Mouse (Mus musculus): Measurements from ENCODE around the gene Sfrp4. TPM values are rescaled to one million over a fixed set of nuclear protein-coding genes. Genes with fewer than 3 reads are reported as not detected.
"Not testable (repeated sequence)": the region's sequence is repeated elsewhere in the genome, so short reads cannot be mapped to it uniquely, and the experiment has no call there.

Gene Sfrp4
- polyA plus RNA-seq (2011; ENCODE audit: insufficient read depth, insufficient read length, low replicate concordance, missing spikeins): 18.8 and 22.8 TPM in 2 replicates

DNA sequence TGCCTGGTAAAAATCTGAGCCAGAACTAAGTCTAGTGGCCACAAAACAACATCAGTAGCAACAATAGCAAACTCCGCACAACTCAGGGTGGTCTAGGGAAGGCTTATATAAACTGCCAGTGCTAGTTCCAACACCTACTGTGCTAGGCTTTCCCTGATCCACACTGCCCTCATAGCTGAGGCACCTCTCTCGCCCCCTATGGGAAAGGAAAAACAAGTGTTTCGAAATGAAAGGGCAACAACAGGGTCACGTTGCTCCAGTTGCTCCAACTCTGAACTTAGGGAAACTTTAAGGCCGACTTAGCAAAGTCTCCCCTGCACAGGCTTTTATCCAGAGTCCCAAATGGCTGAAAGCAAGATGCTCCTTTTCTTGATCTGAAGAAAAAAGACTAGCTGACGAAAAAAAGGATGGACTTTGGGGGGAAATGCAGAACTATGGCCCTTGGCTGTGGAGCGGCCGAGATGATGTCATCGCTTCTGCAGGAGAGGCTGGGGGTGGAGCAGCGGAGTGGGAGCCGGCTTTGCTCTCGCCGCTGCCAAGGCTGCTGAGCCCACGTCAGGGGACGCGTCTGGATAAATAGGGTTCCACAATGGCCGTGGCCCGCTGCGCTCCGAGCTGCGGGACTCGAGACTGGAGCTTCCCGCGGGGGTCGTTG, at the start of gene Sfrp4:
Gene Sfrp4, plus strand, starts transcription at position 532 of the 655 bp plus-strand sequence.
- Histone ChIP-seq H3K27ac (ENCODE audit: control insufficient read depth, insufficient read depth, low read depth, low read length, poor library complexity) (no peak within 1 kb of the TSS; the same call in 1 of the 2 replicates), H3K4me1 (ENCODE audit: control insufficient read depth, insufficient read depth, low read length) (no peaks in the 10 kb centered on the region; the same call in 1 of the 2 replicates), H3K4me3 (replicated peaks; ENCODE audit: control insufficient read depth, low read depth, low read length) (peak within 1 kb of the TSS; percentile 23)
- TF ChIP-seq POLR2A (IDR thresholded peaks at IDR 0.05; ENCODE audit: borderline replicate concordance, control insufficient read depth, low read depth, low read length) (no peak), CTCF (IDR thresholded peaks at IDR 0.05; ENCODE audit: control insufficient read depth, insufficient read depth, low read length) (no peak)
- 5% methylated on average over 25 of the region's 25 CpGs for WGBS

DNA sequence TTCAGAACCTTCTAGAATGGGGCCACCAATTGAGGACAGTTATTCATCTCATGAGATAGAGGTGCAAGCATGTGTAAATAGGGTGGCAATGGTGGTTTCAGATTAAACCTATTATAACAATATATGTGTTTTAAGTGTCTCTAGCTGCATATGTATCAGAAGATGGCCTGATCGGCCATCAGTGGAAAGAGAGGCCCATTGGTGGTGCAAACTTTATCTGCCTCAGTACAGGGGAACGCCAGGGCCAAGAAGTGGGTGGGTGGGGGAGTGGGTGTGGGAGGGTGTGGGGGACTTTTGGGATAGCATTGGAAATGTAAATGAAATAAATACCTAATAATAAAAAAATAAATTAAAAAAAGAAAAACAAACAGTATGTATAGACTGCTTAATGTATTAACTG, 48.2 kb upstream of the Sfrp4 start:
- H3K4me3 ChIP-seq (replicated peaks; ENCODE audit: control insufficient read depth, low read depth, low read length); H3K4me1 ChIP-seq (ENCODE audit: control insufficient read depth, insufficient read depth, low read length); H3K27ac ChIP-seq (ENCODE audit: control insufficient read depth, insufficient read depth, low read depth, low read length, poor library complexity): not testable (repeated sequence)
- 79% methylated on average over 2 of the region's 2 CpGs for WGBS

DNA sequence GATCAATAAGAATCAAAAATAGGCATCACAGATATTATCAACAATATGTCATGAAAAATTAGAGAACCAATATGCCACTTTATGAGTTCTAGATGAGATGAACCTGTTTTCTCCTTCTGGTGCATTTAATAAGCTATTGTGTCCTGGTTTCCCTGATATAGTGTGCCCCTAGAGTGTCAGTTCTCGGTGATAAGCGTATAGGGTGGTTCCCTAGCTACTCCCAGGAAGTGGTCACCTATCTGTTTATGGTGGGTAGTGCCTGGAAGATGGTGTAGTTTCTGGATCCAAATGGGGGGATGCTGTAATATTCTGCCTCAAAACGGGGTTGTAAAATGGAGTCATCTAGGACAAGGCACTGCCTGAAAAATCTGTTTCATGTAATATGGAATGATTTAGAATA, 47.0 kb upstream of the Sfrp4 start:
- Histone ChIP-seq H3K4me1 (ENCODE audit: control insufficient read depth, insufficient read depth, low read length) (no peaks in the 10 kb centered on the region), H3K27ac (ENCODE audit: control insufficient read depth, insufficient read depth, low read depth, low read length, poor library complexity) (no peak overlapping the region), H3K4me3 (replicated peaks; ENCODE audit: control insufficient read depth, low read depth, low read length) (no peak overlapping the region)
- WGBS: 65% methylated on average over 3 of the region's 3 CpGs
- TF ChIP-seq CTCF (IDR thresholded peaks at IDR 0.05; ENCODE audit: control insufficient read depth, insufficient read depth, low read length) (no peak), POLR2A (IDR thresholded peaks at IDR 0.05; ENCODE audit: borderline replicate concordance, control insufficient read depth, low read depth, low read length) (no peak)

DNA sequence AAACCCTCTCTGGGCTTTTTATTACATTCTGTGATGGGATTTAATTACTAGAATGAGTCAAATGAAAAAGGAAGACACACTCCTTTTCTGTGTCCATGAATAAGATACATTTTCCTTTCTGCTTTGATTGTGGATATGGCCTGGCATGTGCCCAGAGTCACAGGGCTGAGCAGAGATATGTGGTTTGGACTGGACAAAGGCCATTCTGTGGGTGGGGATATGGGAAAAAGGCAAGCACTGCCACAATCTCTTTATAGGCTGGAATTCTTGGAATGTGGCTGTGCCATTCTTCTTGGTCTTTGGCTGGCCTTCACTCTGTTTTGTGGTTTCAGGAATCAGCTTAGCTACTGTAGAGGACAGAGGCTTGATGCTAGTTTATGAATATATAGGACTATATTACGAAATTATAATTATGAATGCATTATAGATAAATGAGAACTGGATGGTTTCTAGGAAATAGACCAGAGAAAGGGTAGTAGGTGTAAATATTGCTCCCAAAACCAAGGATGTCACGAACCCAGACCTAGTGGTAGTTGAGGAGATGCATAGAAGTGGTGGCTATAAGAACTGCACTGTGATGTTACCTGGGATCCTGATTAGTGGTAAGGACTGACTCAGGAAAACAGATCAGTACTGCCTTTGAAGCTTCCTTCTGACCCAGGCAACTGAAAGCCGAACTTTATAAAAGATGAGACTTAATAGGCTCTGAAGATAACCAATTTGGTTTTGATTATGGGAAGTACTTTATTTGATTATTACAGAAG, 31.7 kb upstream of the Sfrp4 start:
- Histone ChIP-seq H3K4me3 (replicated peaks; ENCODE audit: control insufficient read depth, low read depth, low read length) (no peak overlapping the region), H3K4me1 (ENCODE audit: control insufficient read depth, insufficient read depth, low read length) (no peaks in the 10 kb centered on the region), H3K27ac (ENCODE audit: control insufficient read depth, insufficient read depth, low read depth, low read length, poor library complexity) (no peak overlapping the region)
- TF ChIP-seq CTCF (IDR thresholded peaks at IDR 0.05; ENCODE audit: control insufficient read depth, insufficient read depth, low read length): no peak
- WGBS: 80% methylated on average over 3 of the region's 3 CpGs

DNA sequence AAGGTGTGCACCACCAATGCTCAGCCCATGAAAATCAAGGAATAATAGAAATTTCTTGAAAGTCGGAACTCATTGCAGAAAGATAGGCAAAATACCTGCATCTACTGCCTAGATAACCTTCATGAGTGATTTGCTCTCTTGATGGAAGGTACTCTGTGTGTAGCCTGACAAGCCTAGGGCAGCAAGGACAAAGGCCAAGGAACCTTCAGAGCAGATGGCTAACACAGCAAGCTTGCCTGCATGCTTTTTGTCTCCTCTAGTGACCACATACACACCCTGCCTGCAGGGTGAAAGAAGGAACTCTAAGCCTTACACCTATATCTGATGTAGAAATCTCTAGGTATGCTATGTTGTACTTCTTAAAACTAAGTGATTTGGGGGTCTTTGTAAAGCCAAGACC, 27.8 kb upstream of the Sfrp4 start:
- no peak overlapping the region for H3K27ac ChIP-seq (ENCODE audit: control insufficient read depth, insufficient read depth, low read depth, low read length, poor library complexity)
- no peak for TF ChIP-seq CTCF (IDR thresholded peaks at IDR 0.05; ENCODE audit: control insufficient read depth, insufficient read depth, low read length)
- no peak for TF ChIP-seq POLR2A (IDR thresholded peaks at IDR 0.05; ENCODE audit: borderline replicate concordance, control insufficient read depth, low read depth, low read length)
- H3K4me3 ChIP-seq (replicated peaks; ENCODE audit: control insufficient read depth, low read depth, low read length): no peak overlapping the region
- WGBS: 83% methylated on average over 1 of the region's 1 CpGs
- no peaks in the 10 kb centered on the region for H3K4me1 ChIP-seq (ENCODE audit: control insufficient read depth, insufficient read depth, low read length)

DNA sequence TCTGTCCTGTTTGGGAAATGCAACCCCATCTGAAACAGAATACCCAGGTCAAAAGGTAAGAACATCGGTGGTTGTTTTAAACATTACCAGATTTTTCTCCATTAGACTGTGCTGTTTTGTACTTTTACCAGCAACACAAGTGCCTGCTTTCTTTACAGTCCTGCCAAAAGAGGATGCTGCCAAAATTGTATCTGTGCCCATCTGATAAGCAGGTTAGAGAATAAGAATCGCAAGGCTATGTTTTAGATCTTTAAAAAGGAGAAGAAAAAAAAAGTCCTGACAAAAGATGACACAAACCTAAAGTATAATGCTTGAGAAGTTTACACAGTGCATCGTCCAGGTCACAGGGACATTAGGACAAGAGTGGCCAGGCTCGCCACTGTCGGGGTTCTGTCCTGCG, 23.7 kb upstream of the Sfrp4 start:
- no peak for TF ChIP-seq CTCF (IDR thresholded peaks at IDR 0.05; ENCODE audit: control insufficient read depth, insufficient read depth, low read length)
- no peak for TF ChIP-seq POLR2A (IDR thresholded peaks at IDR 0.05; ENCODE audit: borderline replicate concordance, control insufficient read depth, low read depth, low read length)
- H3K4me3 ChIP-seq (replicated peaks; ENCODE audit: control insufficient read depth, low read depth, low read length): no peak overlapping the region
- no peak overlapping the region for H3K27ac ChIP-seq (ENCODE audit: control insufficient read depth, insufficient read depth, low read depth, low read length, poor library complexity)
- 74% methylated on average over 6 of the region's 6 CpGs for WGBS
- no peaks in the 10 kb centered on the region; the same call in 1 of the 2 replicates for H3K4me1 ChIP-seq (ENCODE audit: control insufficient read depth, insufficient read depth, low read length)

DNA sequence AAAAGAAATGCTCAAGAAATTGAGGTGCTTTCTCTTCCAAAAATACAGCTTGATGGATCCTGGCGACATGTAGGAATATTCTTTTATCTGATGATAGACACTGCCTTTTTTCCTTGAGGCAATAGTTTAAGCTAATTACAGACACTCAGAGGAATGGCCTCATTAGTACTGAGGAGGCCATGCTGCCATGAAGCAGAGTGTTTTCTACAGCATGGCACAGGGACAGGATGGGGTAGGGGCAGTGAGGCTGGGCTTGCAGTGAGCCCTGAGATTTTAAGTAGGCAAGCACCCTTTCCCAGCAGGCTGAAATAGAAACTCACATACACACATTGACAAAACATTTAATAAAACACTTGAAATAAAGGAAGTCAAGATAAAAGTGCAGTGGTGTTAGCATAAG, 20.4 kb upstream of the Sfrp4 start:
- WGBS: 83% methylated on average over 1 of the region's 1 CpGs
- TF ChIP-seq POLR2A (IDR thresholded peaks at IDR 0.05; ENCODE audit: borderline replicate concordance, control insufficient read depth, low read depth, low read length): no peak
- no peak for TF ChIP-seq CTCF (IDR thresholded peaks at IDR 0.05; ENCODE audit: control insufficient read depth, insufficient read depth, low read length)
- H3K4me1 ChIP-seq (ENCODE audit: control insufficient read depth, insufficient read depth, low read length): no peaks in the 10 kb centered on the region; the same call in 1 of the 2 replicates
- no peak overlapping the region for H3K27ac ChIP-seq (ENCODE audit: control insufficient read depth, insufficient read depth, low read depth, low read length, poor library complexity)
- no peak overlapping the region for H3K4me3 ChIP-seq (replicated peaks; ENCODE audit: control insufficient read depth, low read depth, low read length)

DNA sequence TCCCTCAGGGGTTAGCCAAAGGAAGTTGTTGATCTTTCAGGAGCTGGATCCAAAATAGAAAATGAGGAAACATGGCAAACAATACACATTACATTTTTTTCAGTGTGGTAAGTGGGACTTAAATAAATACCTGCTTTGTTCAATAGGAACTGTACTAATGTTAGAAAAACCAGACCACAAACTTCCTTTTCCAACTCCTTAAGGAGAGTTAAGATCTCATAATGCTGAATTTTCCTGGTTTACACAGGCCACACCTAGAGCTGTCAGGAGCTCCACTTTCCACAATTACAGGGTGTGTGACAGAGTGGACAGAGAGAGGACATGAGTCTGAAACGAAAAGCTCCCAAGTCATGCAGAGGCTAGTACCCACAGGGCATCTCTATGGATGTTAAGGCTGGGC, 19.2 kb upstream of the Sfrp4 start:
- TF ChIP-seq POLR2A (IDR thresholded peaks at IDR 0.05; ENCODE audit: borderline replicate concordance, control insufficient read depth, low read depth, low read length) (no peak), CTCF (IDR thresholded peaks at IDR 0.05; ENCODE audit: control insufficient read depth, insufficient read depth, low read length) (no peak)
- Histone ChIP-seq H3K4me3 (replicated peaks; ENCODE audit: control insufficient read depth, low read depth, low read length) (no peak overlapping the region), H3K4me1 (ENCODE audit: control insufficient read depth, insufficient read depth, low read length) (no peaks in the 10 kb centered on the region; the same call in 1 of the 2 replicates), H3K27ac (ENCODE audit: control insufficient read depth, insufficient read depth, low read depth, low read length, poor library complexity) (no peak overlapping the region)
- 52% methylated on average over 1 of the region's 1 CpGs for WGBS
